Mouse (Mus musculus): Measurements from ENCODE around the gene Gcn1l1. TPM values are rescaled to one million over a fixed set of nuclear protein-coding genes. Genes with fewer than 3 reads are reported as not detected.

The Gcn1l1 gene
- polyA plus RNA-seq, 1 experiment from 2014 or later, result 40.3 TPM

DNA sequence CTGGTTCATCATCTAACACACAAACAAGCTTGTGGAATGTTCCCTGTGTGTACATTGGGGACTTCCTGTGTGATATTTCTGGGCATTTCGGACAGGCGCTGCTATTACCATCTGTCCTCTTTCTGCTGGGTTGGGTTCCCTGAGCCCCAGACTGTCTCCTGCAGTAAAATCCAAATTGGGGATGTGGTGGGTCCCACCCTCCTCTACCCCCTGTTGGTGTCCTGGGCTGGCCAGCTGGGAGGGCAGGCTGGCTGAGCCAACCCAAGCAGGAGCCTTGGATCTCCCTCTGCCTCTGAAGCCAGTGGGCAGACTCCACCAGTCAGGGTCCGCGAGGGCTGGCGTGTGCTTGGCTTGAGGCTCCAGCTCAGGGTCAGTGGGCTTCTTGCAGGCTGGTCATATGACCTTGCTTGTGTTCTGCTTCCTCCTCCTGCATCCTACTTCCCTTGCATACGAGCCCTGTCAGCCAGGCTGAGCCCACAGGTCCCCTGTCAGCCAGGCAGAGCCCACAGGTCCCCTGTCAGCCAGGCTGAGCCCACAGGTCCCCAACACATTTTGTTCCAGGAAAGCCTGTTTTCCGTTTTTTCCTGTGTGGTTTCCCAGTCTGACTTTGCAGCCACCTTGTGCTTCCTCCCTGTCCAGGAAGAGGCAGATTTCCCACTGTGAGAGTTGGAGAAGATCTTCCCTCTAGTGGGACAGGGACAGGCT, 35.2 kb upstream of the Gcn1l1 start:
- 53% methylated on average over 7 of the region's 7 CpGs for WGBS
- peak overlapping the region; percentile 83 for H3K27ac ChIP-seq (replicated peaks; ENCODE audit: low read depth, low read length)
- peaks cover 58% of the 10 kb centered on the region for H3K4me1 ChIP-seq (ENCODE audit: control insufficient read depth, insufficient read depth, low read length)
- ATAC-seq (ENCODE audit: low read depth) (no peak), DNase-seq (ENCODE audit: low spot score) (no peak)
- no peak overlapping the region for H3K4me3 ChIP-seq (ENCODE audit: low read depth, low read length)
- H3K9ac ChIP-seq (ENCODE audit: low read depth, low read length), result no peak overlapping the region
- H3K36me3 ChIP-seq (ENCODE audit: control insufficient read depth, insufficient read depth, low read length), result no peaks in the 10 kb centered on the region
- peak overlapping the region; percentile 2 for H3K4me2 ChIP-seq (ENCODE audit: low read depth, low read length)
- H3K9me3 ChIP-seq (ENCODE audit: control insufficient read depth, low read length), result no peaks in the 10 kb centered on the region
- no peaks in the 10 kb centered on the region for H3K27me3 ChIP-seq (replicated peaks; ENCODE audit: control insufficient read depth, insufficient read depth, low read length)

DNA sequence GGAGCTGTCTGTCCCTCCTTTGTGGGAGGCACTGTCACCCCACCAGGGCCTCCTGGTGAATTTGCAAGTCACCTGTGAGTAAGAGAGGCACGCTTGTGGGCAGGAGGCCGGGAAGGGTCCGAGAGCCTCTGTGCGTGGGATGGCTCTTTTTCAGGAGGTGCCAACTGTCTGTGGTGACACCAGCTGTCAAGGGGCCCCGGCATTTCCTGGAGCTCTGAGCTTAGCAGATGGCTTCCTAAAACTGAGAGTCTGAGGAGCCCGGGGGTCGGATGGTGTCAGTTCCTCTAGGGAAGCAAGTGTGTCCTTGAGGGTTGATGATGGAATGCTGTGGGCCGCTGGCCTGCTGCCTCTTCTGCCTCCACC, 34.6 kb upstream of the Gcn1l1 start:
- ATAC-seq (ENCODE audit: low read depth), result no peak
- H3K27ac ChIP-seq (replicated peaks; ENCODE audit: low read depth, low read length), result peak overlapping the region; percentile 83
- no peak overlapping the region for H3K4me3 ChIP-seq (ENCODE audit: low read depth, low read length)
- peak overlapping the region; percentile 2; the same call in 1 of the 2 replicates for H3K4me2 ChIP-seq (ENCODE audit: low read depth, low read length)
- H3K9me3 ChIP-seq (ENCODE audit: control insufficient read depth, low read length), result no peaks in the 10 kb centered on the region
- 49% methylated on average over 8 of the region's 8 CpGs for WGBS
- no peaks in the 10 kb centered on the region for H3K27me3 ChIP-seq (replicated peaks; ENCODE audit: control insufficient read depth, insufficient read depth, low read length)
- H3K4me1 ChIP-seq (ENCODE audit: control insufficient read depth, insufficient read depth, low read length), result peaks cover 62% of the 10 kb centered on the region
- peak; percentile 64 for DNase-seq (ENCODE audit: low spot score)
- H3K36me3 ChIP-seq (ENCODE audit: control insufficient read depth, insufficient read depth, low read length), result no peaks in the 10 kb centered on the region
- no peak overlapping the region for H3K9ac ChIP-seq (ENCODE audit: low read depth, low read length)

DNA sequence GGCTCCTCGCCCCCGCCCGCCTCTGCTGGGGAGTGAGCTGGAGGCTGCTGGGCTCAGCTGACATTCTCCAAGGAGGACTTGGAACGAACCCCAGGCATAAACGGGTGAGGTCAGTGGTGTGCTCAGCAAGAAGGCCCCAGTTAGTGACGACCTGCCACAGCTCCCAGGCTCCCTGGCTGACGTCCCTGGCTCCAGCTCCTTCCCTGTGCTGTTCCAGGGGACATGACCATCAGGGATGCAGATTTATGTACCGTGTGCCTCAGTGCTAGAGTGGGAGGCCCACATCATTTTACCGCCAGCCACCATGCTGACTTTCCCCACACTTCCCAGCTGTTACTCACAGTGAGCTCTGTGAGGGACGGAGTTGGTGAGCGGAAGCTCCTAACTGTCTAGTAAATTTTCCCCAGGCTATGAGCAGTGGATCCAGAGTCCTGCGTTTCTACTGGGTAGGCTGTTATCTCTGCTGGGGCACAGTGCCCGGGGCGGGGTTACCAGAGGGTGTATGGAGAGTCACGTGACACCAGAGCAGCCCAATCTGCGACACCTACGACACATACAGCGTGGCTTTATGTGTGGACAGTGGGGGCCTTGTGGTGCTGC, 33.3 kb upstream of the Gcn1l1 start:
- WGBS, result 32% methylated on average over 18 of the region's 18 CpGs
- peak; percentile 87 for DNase-seq (ENCODE audit: low spot score)
- peak; percentile 68; the same call in 1 of the 2 replicates for ATAC-seq (ENCODE audit: low read depth)
- Histone ChIP-seq H3K36me3 (ENCODE audit: control insufficient read depth, insufficient read depth, low read length) (no peaks in the 10 kb centered on the region), H3K4me1 (ENCODE audit: control insufficient read depth, insufficient read depth, low read length) (peaks cover 61% of the 10 kb centered on the region), H3K9me3 (ENCODE audit: control insufficient read depth, low read length) (no peaks in the 10 kb centered on the region), H3K4me3 (ENCODE audit: low read depth, low read length) (no peak overlapping the region), H3K4me2 (ENCODE audit: low read depth, low read length) (peak overlapping the region; percentile 19), H3K27ac (replicated peaks; ENCODE audit: low read depth, low read length) (peak overlapping the region; percentile 83), H3K9ac (ENCODE audit: low read depth, low read length) (0 out of 2 replicates have a peak overlapping the region, but pooled peaks have one; percentile 9), H3K27me3 (replicated peaks; ENCODE audit: control insufficient read depth, insufficient read depth, low read length) (no peaks in the 10 kb centered on the region)

DNA sequence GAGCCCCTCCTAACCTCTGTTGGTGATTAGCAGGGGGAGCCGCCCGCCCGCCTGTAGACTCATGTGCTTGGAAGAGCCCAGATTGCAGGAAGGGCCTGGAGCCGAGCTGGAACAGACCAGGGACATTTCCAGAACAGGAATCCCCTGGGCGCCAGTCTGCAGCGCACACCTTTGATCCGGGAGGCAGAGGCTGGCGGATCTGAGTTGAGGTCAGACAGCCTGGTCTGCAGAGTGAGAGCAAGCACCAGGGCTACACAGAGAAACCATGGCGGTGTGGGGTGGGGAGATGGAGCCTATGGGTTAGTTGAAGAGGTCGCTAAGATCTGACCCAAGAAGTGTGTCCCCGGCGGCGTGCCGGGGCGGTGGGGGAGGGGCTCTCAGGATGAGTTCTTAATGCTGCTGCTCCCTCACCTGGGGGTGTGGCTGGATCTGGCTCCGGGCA, 30.7 kb upstream of the Gcn1l1 start:
- Histone ChIP-seq H3K4me1 (ENCODE audit: control insufficient read depth, insufficient read depth, low read length) (peaks cover 70% of the 10 kb centered on the region), H3K27ac (replicated peaks; ENCODE audit: low read depth, low read length) (peak overlapping the region; percentile 34), H3K36me3 (ENCODE audit: control insufficient read depth, insufficient read depth, low read length) (no peaks in the 10 kb centered on the region), H3K4me2 (ENCODE audit: low read depth, low read length) (peak overlapping the region; percentile 19), H3K9ac (ENCODE audit: low read depth, low read length) (peak overlapping the region; percentile 38; the same call in 1 of the 2 replicates), H3K9me3 (ENCODE audit: control insufficient read depth, low read length) (no peaks in the 10 kb centered on the region), H3K4me3 (ENCODE audit: low read depth, low read length) (no peak overlapping the region), H3K27me3 (replicated peaks; ENCODE audit: control insufficient read depth, insufficient read depth, low read length) (no peaks in the 10 kb centered on the region)
- peak; percentile 56 for DNase-seq (ENCODE audit: low spot score)
- WGBS, result 15% methylated on average over 15 of the region's 16 CpGs
- ATAC-seq (ENCODE audit: low read depth), result no peak

DNA sequence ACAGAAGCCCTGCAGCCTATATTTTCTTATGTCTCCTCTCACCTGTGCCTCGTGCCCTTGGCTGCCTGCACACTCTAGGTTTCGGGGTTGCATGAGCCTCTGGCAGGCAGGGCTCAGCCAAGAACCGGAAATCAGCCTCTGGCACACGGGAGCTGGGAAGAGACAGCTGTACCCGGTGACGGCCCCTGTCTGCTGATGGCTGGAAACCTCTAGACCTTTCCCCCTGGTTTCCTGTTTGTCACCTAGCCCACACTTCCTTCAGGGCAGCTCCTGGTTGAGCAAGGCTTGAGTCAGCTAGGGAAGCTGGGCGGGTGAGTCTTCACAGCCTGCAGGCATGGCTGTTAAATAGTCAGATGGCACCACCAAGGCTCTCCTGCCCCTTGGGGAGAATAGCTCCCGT, 30.2 kb upstream of the Gcn1l1 start:
- Histone ChIP-seq H3K4me2 (ENCODE audit: low read depth, low read length) (peak overlapping the region; percentile 19; the same call in 1 of the 2 replicates), H3K27ac (replicated peaks; ENCODE audit: low read depth, low read length) (0 out of 2 replicates have a peak overlapping the region, but pooled peaks have one; percentile 11), H3K27me3 (replicated peaks; ENCODE audit: control insufficient read depth, insufficient read depth, low read length) (no peaks in the 10 kb centered on the region), H3K36me3 (ENCODE audit: control insufficient read depth, insufficient read depth, low read length) (no peaks in the 10 kb centered on the region), H3K9ac (ENCODE audit: low read depth, low read length) (no peak overlapping the region; the same call in 1 of the 2 replicates), H3K4me1 (ENCODE audit: control insufficient read depth, insufficient read depth, low read length) (peaks cover 64% of the 10 kb centered on the region), H3K9me3 (ENCODE audit: control insufficient read depth, low read length) (no peaks in the 10 kb centered on the region), H3K4me3 (ENCODE audit: low read depth, low read length) (no peak overlapping the region)
- WGBS, result 18% methylated on average over 8 of the region's 8 CpGs
- ATAC-seq (ENCODE audit: low read depth), result no peak
- DNase-seq (ENCODE audit: low spot score), result peak; percentile 27

DNA sequence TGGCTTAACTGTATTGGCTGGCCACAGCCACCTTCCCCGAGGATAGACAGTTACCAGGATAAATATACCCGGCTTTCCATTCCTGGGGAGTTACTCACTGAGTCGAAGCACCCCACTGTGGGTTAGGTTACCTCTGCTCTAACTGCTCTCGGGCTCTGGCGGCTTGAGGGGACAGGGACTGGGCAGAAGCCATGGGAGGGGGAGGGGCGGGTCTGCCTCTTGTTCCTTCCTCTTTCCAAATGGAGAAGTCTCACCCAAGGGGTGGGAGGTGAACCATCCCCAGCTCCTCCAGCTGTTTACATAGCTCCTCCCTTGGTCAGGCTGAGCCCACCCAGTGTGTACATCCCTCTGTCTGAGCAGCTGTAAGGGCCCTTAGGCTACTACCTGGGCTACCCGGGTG, 29.4 kb upstream of the Gcn1l1 start:
- no peaks in the 10 kb centered on the region for H3K9me3 ChIP-seq (ENCODE audit: control insufficient read depth, low read length)
- no peak for ATAC-seq (ENCODE audit: low read depth)
- H3K27ac ChIP-seq (replicated peaks; ENCODE audit: low read depth, low read length), result 0 out of 2 replicates have a peak overlapping the region, but pooled peaks have one; percentile 11
- H3K9ac ChIP-seq (ENCODE audit: low read depth, low read length), result no peak overlapping the region
- WGBS, result 22% methylated on average over 7 of the region's 7 CpGs
- no peaks in the 10 kb centered on the region for H3K36me3 ChIP-seq (ENCODE audit: control insufficient read depth, insufficient read depth, low read length)
- H3K4me2 ChIP-seq (ENCODE audit: low read depth, low read length), result no peak overlapping the region
- peaks cover 56% of the 10 kb centered on the region for H3K4me1 ChIP-seq (ENCODE audit: control insufficient read depth, insufficient read depth, low read length)
- no peak for DNase-seq (ENCODE audit: low spot score)
- H3K4me3 ChIP-seq (ENCODE audit: low read depth, low read length), result no peak overlapping the region
- no peaks in the 10 kb centered on the region for H3K27me3 ChIP-seq (replicated peaks; ENCODE audit: control insufficient read depth, insufficient read depth, low read length)

DNA sequence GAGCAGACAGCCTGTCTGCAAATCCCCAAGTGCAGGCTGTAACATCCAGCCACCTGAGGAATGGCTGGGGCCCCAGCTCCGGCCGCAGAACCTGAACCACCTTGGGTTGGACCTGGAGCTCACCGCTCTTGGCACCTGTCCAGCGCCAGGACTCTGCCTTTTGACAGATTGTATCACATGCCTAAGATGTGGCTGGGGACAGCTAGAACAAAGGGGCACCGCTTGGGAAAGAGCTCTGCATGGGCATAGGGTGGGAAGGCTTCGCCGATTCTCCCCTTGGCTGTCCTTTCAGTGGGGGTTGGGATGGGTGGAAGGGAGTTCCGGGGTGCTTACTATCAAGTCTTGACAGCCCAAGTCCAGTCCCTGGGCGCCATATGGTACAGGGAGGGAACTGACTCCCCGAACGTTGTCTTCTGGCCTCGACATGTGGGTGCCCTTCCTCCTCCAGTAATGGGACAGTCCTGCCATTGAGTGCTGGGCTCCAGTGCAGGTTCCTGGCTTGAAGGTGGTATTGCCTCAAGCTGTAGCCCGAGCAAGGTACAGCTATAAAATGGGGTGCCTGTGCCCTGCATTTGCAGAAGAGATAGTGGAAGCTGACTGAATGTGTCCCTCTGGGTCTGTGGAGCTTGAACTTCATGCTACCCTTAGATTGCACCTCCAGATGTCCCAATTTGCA, 26.9 kb upstream of the Gcn1l1 start:
- peak overlapping the region; percentile 3; the same call in 1 of the 2 replicates for H3K9ac ChIP-seq (ENCODE audit: low read depth, low read length)
- ATAC-seq (ENCODE audit: low read depth) (peak; percentile 12; the same call in 1 of the 2 replicates), DNase-seq (ENCODE audit: low spot score) (no peak)
- WGBS, result 62% methylated on average over 13 of the region's 13 CpGs
- peak overlapping the region; percentile 63; the same call in 1 of the 2 replicates for H3K27ac ChIP-seq (replicated peaks; ENCODE audit: low read depth, low read length)
- no peaks in the 10 kb centered on the region for H3K27me3 ChIP-seq (replicated peaks; ENCODE audit: control insufficient read depth, insufficient read depth, low read length)
- no peak overlapping the region for H3K4me3 ChIP-seq (ENCODE audit: low read depth, low read length)
- no peaks in the 10 kb centered on the region for H3K9me3 ChIP-seq (ENCODE audit: control insufficient read depth, low read length)
- H3K4me2 ChIP-seq (ENCODE audit: low read depth, low read length), result peak overlapping the region; percentile 21; the same call in 1 of the 2 replicates
- peaks cover 48% of the 10 kb centered on the region for H3K4me1 ChIP-seq (ENCODE audit: control insufficient read depth, insufficient read depth, low read length)
- no peaks in the 10 kb centered on the region for H3K36me3 ChIP-seq (ENCODE audit: control insufficient read depth, insufficient read depth, low read length)

DNA sequence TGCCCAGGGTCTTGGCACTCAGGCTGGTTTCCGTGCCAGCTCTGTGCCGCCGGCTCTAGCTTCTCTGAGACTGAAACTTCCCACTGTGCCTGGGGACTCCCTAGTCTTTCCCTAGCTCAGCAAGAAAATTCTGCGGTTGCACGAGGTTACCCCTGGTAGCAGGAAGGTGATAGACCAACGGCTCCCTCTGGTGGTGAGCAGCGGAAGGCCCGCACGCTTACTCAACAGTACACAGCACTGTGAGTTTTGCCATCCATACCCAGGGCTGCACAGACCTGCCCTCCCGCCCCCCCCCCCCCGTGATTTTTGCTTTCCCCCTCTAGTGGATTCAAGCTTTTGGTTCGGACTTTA, 26.4 kb upstream of the Gcn1l1 start:
- Histone ChIP-seq H3K4me3 (ENCODE audit: low read depth, low read length) (no peak overlapping the region), H3K9me3 (ENCODE audit: control insufficient read depth, low read length) (no peaks in the 10 kb centered on the region), H3K27me3 (replicated peaks; ENCODE audit: control insufficient read depth, insufficient read depth, low read length) (no peaks in the 10 kb centered on the region), H3K27ac (replicated peaks; ENCODE audit: low read depth, low read length) (no peak overlapping the region), H3K9ac (ENCODE audit: low read depth, low read length) (peak overlapping the region; percentile 19; the same call in 1 of the 2 replicates), H3K4me2 (ENCODE audit: low read depth, low read length) (peak overlapping the region; percentile 21; the same call in 1 of the 2 replicates), H3K4me1 (ENCODE audit: control insufficient read depth, insufficient read depth, low read length) (peaks cover 49% of the 10 kb centered on the region), H3K36me3 (ENCODE audit: control insufficient read depth, insufficient read depth, low read length) (no peaks in the 10 kb centered on the region)
- ATAC-seq (ENCODE audit: low read depth) (peak; percentile 91), DNase-seq (ENCODE audit: low spot score) (peak; percentile 95)
- 1% methylated on average over 12 of the region's 12 CpGs for WGBS
